Mouse (Mus musculus) mouse embryonic stem cell (cell line): ENCODE results near the gene Orc4.
"Not testable (repeated sequence)": the region's sequence is repeated elsewhere in the genome, so short reads cannot be mapped to it uniquely, and the experiment has no call there.

Experiments used
- in situ Hi-C, 2 experiments: fragments of 300-500 bp; cut with MboI; formaldehyde crosslinking; loops; 1 replicate in 1 of 2; 3 replicates in 1 of 2; pipeline ENCODE4 v1.14.3; 2019 to 2020; ENCODE audit warnings: low sequenced_read_pairs in 2 of 2, low pct_unique_long_range_greater_than_20kb in 1 of 2, mixed read lengths in 1 of 2; ENCODE audit not compliant: unreplicated experiment in 1 of 2

Gene Orc4

GRCm38 (mm10) chr2:48950252-48950315 is at the start of gene Orc4:
Orc4 (minus strand) TSS chr2:48950277.
- in situ Hi-C loops: no loop called here

- in situ Hi-C loops: no loop called here
Observed at GRCm38 (mm10) chr2:48990322-48990721, 40.2 kb upstream of the Orc4 start.

GRCm38 (mm10) chr2:48978920-48979319 is 28.8 kb upstream of the Orc4 start:
- in situ Hi-C loops: no loop called here

- in situ Hi-C loops: no loop called here
Observed at GRCm38 (mm10) chr2:48956591-48956990, 6.5 kb upstream of the Orc4 start.

GRCm38 (mm10) chr2:48950316-48950880 is 321 bp upstream of the Orc4 start:
- in situ Hi-C loops: no loop called here

GRCm38 (mm10) chr2:48949743-48950251 is 280 bp downstream of the Orc4 start:
- in situ Hi-C loops: no loop called here

GRCm38 (mm10) chr2:48948841-48949584 is 1.1 kb downstream of the Orc4 start, which contains the start of gene Mbd5:
Mbd5 (plus strand) TSS chr2:48949508.
- in situ Hi-C loops: no loop called here

- in situ Hi-C loops: no loop called here
Observed at GRCm38 (mm10) chr2:48947761-48948160, 2.3 kb downstream of the Orc4 start.

GRCm38 (mm10) chr2:48935058-48935457 is 15.0 kb downstream of the Orc4 start:
- in situ Hi-C loops: no loop called here

GRCm38 (mm10) chr2:48915832-48916231 is 34.2 kb downstream of the Orc4 start:
- in situ Hi-C loops: loop anchor here (25.0 kb wide), 3 partner anchors 396 to 821 kb away; no protein-coding TSS in a partner anchor

- in situ Hi-C loops: loop anchor here (25.0 kb wide), 3 partner anchors 398 to 823 kb away; no protein-coding TSS in a partner anchor
Observed at GRCm38 (mm10) chr2:48914185-48914584, 35.9 kb downstream of the Orc4 start.

- in situ Hi-C loops: loop anchor here (25.0 kb wide), 3 partner anchors 403 to 828 kb away; no protein-coding TSS in a partner anchor
Observed at GRCm38 (mm10) chr2:48908866-48909265, 41.2 kb downstream of the Orc4 start.

GRCm38 (mm10) chr2:48895186-48895585 is 54.9 kb downstream of the Orc4 start:
- in situ Hi-C loops: loop anchor here (25.0 kb wide), 2 partner anchors 883 to 1108 kb away; no protein-coding TSS in a partner anchor

- in situ Hi-C loops: loop anchor here (25.0 kb wide), 2 partner anchors 874 to 1099 kb away; no protein-coding TSS in a partner anchor
Observed at GRCm38 (mm10) chr2:48885945-48886344, 64.1 kb downstream of the Orc4 start.

- in situ Hi-C loops: no loop called here
Observed at GRCm38 (mm10) chr2:48868199-48868913, 81.7 kb downstream of the Orc4 start.

GRCm38 (mm10) chr2:48865596-48865995 is 84.5 kb downstream of the Orc4 start:
- in situ Hi-C loops: not testable (repeated sequence)
